Mouse (Mus musculus): ENCODE data around the gene Far2. TPM values are rescaled to one million over a fixed set of nuclear protein-coding genes. Genes with fewer than 3 reads are reported as not detected.

Far2 gene
- 4.3 TPM for polyA plus RNA-seq (2017; shearing (Covaris generic))

GRCm38 (mm10) chr6:148046881-148047649 is at the start of gene Far2:
Gene Far2, plus strand, starts transcription at chr6:148047259.

GRCm38 (mm10) chr6:148211897-148212680 is 165.0 kb downstream of the Far2 start, which contains the start of gene Ergic2:
Gene Ergic2, minus strand, starts transcription at chr6:148212374.

Other genes with a start within 250 kb of the Far2 start
- gene Ergic2, start 165.1 kb downstream of the Far2 start, polyA plus RNA-seq (2017; shearing (Covaris generic)) = 130 TPM